Mouse (Mus musculus): ENCODE results near the gene Actb.

Gene Actb

GRCm38 (mm10) chr5:142906532-142907047, at the start of gene Actb:
Gene Actb, minus strand, starts transcription at chr5:142906754.
- DNase-seq, result peak; percentile 96

GRCm38 (mm10) chr5:142953641-142954040, 47.1 kb upstream of the Actb start:
- no peak for DNase-seq

- no peak for DNase-seq
Measured at GRCm38 (mm10) chr5:142950405-142950804, 43.9 kb upstream of the Actb start.

- no peak for DNase-seq
Measured at GRCm38 (mm10) chr5:142949580-142949979, 43.0 kb upstream of the Actb start.

GRCm38 (mm10) chr5:142947460-142947859, 40.9 kb upstream of the Actb start:
- DNase-seq, result no peak

- DNase-seq, result no peak
Measured at GRCm38 (mm10) chr5:142944979-142945682, 38.6 kb upstream of the Actb start.

GRCm38 (mm10) chr5:142940393-142940792, 33.8 kb upstream of the Actb start:
- DNase-seq, result no peak

- no peak for DNase-seq
Measured at GRCm38 (mm10) chr5:142937956-142938727, 31.6 kb upstream of the Actb start.

- peak; percentile 73 for DNase-seq
Measured at GRCm38 (mm10) chr5:142936336-142936719, 29.8 kb upstream of the Actb start.

GRCm38 (mm10) chr5:142935642-142936335, 29.2 kb upstream of the Actb start:
- peak; percentile 87 for DNase-seq

- no peak for DNase-seq
Measured at GRCm38 (mm10) chr5:142932731-142933130, 26.2 kb upstream of the Actb start.

GRCm38 (mm10) chr5:142932084-142932685, 25.6 kb upstream of the Actb start:
- DNase-seq, result peak; percentile 78

- no peak for DNase-seq
Measured at GRCm38 (mm10) chr5:142931241-142931745, 24.7 kb upstream of the Actb start.

- DNase-seq, result no peak
Measured at GRCm38 (mm10) chr5:142929400-142929752, 22.8 kb upstream of the Actb start.

- DNase-seq, result no peak
Measured at GRCm38 (mm10) chr5:142928749-142929399, 22.3 kb upstream of the Actb start.

GRCm38 (mm10) chr5:142927341-142927930, 20.9 kb upstream of the Actb start:
- DNase-seq, result no peak

GRCm38 (mm10) chr5:142926940-142927228, 20.3 kb upstream of the Actb start:
- no peak for DNase-seq

GRCm38 (mm10) chr5:142926204-142926939, 19.8 kb upstream of the Actb start:
- DNase-seq, result no peak

GRCm38 (mm10) chr5:142924336-142924959, 17.9 kb upstream of the Actb start:
- DNase-seq, result no peak

- DNase-seq, result no peak
Measured at GRCm38 (mm10) chr5:142923781-142924180, 17.2 kb upstream of the Actb start.

GRCm38 (mm10) chr5:142922251-142922650, 15.7 kb upstream of the Actb start:
- DNase-seq, result no peak
